Mouse (Mus musculus): ENCODE measurements at regions not wholly inside any gene's neighbourhood (a gene's known extent, or its start where the extent isn't known, plus 50 kb on each side); places are given as distances from the start of the nearest gene placed in this dataset.
A peak's percentile ranks its signal among the peaks of the same experiment; 100 is the strongest.

- H3K36me3 ChIP-seq = no peaks in the 10 kb centered on the region
- H3K27ac ChIP-seq (replicated peaks) = no peak overlapping the region
- no peaks in the 10 kb centered on the region for H3K9me3 ChIP-seq (replicated peaks)
- ATAC-seq (ENCODE audit: insufficient number of reproducible peaks, low FRiP score, low TSS enrichment, low read depth) = no peak
- no peak overlapping the region for H3K4me2 ChIP-seq (replicated peaks)
- H3K27me3 ChIP-seq = no peaks in the 10 kb centered on the region
- no peak overlapping the region for H3K9ac ChIP-seq
- 64% methylated on average over 8 of the region's 8 CpGs for WGBS
- no peak overlapping the region for H3K4me3 ChIP-seq (replicated peaks)
- peaks cover 14% of the 10 kb centered on the region; the same call in 1 of the 2 replicates for H3K4me1 ChIP-seq
Observed at GRCm38 (mm10) chr4:106048797-106049196, 259.1 kb downstream of the Gm12728 start.

DNA sequence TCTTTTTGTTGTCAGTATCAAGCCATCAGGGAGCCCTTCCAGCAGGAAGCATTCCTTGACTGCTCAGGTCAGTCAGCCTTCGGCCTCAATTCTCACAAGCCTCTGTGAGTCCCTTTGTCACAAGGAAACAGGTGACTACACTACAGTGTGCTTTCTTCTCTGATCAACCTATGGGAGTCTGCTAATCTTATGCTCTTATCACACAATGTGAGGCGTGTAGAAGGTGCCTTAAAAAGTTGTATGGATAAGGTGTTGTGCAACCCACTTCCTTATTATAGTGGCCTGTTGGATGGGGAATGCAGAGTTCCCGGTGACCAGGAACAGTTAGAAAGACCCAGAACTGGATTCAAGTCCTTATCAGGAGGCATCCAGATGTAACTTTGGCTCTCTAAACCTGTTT is 260.2 kb downstream of the Gm12728 start:
- H3K4me3 ChIP-seq (replicated peaks) = no peak overlapping the region
- no peak overlapping the region for H3K9ac ChIP-seq
- H3K9me3 ChIP-seq (replicated peaks) = no peaks in the 10 kb centered on the region
- no peak overlapping the region for H3K27ac ChIP-seq (replicated peaks)
- H3K4me2 ChIP-seq (replicated peaks) = no peak overlapping the region
- no peaks in the 10 kb centered on the region for H3K27me3 ChIP-seq
- H3K4me1 ChIP-seq = peaks cover 14% of the 10 kb centered on the region; the same call in 1 of the 2 replicates
- ATAC-seq (ENCODE audit: insufficient number of reproducible peaks, low FRiP score, low TSS enrichment, low read depth) = no peak
- no peaks in the 10 kb centered on the region for H3K36me3 ChIP-seq
- 80% methylated on average over 3 of the region's 3 CpGs for WGBS

GRCm38 (mm10) chr4:106050297-106050696 is 260.6 kb downstream of the Gm12728 start:
- peaks cover 14% of the 10 kb centered on the region; the same call in 1 of the 2 replicates for H3K4me1 ChIP-seq
- no peaks in the 10 kb centered on the region for H3K27me3 ChIP-seq
- H3K9ac ChIP-seq = no peak overlapping the region
- 38% methylated on average over 3 of the region's 3 CpGs for WGBS
- H3K27ac ChIP-seq (replicated peaks) = no peak overlapping the region
- H3K9me3 ChIP-seq (replicated peaks) = no peaks in the 10 kb centered on the region
- H3K4me3 ChIP-seq (replicated peaks) = no peak overlapping the region
- ATAC-seq (ENCODE audit: insufficient number of reproducible peaks, low FRiP score, low TSS enrichment, low read depth) = no peak
- H3K4me2 ChIP-seq (replicated peaks) = no peak overlapping the region
- no peaks in the 10 kb centered on the region for H3K36me3 ChIP-seq

GRCm38 (mm10) chr4:106053496-106053895 is 262.5 kb upstream of the Usp24 start:
- Histone ChIP-seq H3K4me1 (peaks cover 14% of the 10 kb centered on the region; the same call in 1 of the 2 replicates), H3K27ac (replicated peaks) (no peak overlapping the region), H3K9me3 (replicated peaks) (no peaks in the 10 kb centered on the region), H3K27me3 (no peaks in the 10 kb centered on the region), H3K4me2 (replicated peaks) (no peak overlapping the region), H3K36me3 (no peaks in the 10 kb centered on the region), H3K9ac (no peak overlapping the region), H3K4me3 (replicated peaks) (no peak overlapping the region)
- no peak for ATAC-seq (ENCODE audit: insufficient number of reproducible peaks, low FRiP score, low TSS enrichment, low read depth)
- WGBS = 55% methylated on average over 9 of the region's 9 CpGs

GRCm38 (mm10) chr4:106054324-106054723 is 261.7 kb upstream of the Usp24 start:
- no peaks in the 10 kb centered on the region for H3K27me3 ChIP-seq
- no peaks in the 10 kb centered on the region for H3K36me3 ChIP-seq

GRCm38 (mm10) chr4:106062651-106063050 is 253.4 kb upstream of the Usp24 start:
- H3K36me3 ChIP-seq = no peaks in the 10 kb centered on the region
- peaks cover 26% of the 10 kb centered on the region for H3K4me1 ChIP-seq
- 59% methylated on average over 12 of the region's 12 CpGs for WGBS
- no peak overlapping the region for H3K4me3 ChIP-seq (replicated peaks)
- no peak overlapping the region for H3K4me2 ChIP-seq (replicated peaks)
- no peak overlapping the region for H3K9ac ChIP-seq
- ATAC-seq (ENCODE audit: insufficient number of reproducible peaks, low FRiP score, low TSS enrichment, low read depth) = 0 out of 2 replicates have a peak, but pooled peaks have one; percentile 29
- H3K9me3 ChIP-seq (replicated peaks) = no peaks in the 10 kb centered on the region
- H3K27me3 ChIP-seq = no peaks in the 10 kb centered on the region
- H3K27ac ChIP-seq (replicated peaks) = no peak overlapping the region

More at GRCm38 (mm10) chr4:106054324-106054723, 261.7 kb upstream of the Usp24 start:
- 60% methylated on average over 7 of the region's 7 CpGs for WGBS
- H3K4me1 ChIP-seq = peaks cover 14% of the 10 kb centered on the region; the same call in 1 of the 2 replicates
- no peak for ATAC-seq (ENCODE audit: insufficient number of reproducible peaks, low FRiP score, low TSS enrichment, low read depth)
- H3K9me3 ChIP-seq (replicated peaks) = no peaks in the 10 kb centered on the region
- no peak overlapping the region for H3K4me3 ChIP-seq (replicated peaks)
- H3K27ac ChIP-seq (replicated peaks) = no peak overlapping the region
- H3K9ac ChIP-seq = no peak overlapping the region
- no peak overlapping the region for H3K4me2 ChIP-seq (replicated peaks)

DNA sequence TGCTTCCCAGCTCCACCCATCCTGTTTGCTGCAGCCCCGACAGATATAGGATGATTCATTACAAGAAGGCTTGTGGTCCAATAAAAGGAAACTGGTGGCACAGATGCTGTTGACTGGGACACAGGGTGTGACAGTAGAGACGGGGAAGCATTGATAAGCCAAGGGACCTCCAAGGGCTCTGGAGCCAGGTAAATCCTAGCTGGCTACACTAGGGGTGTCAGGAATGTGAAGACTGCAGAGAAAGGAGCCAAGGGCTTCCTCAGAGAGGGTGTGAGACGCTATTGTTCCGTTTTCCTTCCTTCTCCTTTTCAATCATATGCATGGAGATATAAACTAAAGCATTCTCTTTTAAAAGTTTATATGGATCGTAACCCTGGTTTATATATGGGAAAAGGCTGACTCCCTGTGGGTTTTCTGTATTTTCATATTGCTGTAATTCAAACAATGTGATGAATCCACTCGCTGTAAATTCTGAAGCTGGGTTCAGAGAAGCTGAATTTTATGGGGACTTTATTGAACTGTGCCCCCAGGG is 252.1 kb upstream of the Usp24 start:
- 0 out of 2 replicates have a peak overlapping the region, but pooled peaks have one; percentile 17 for H3K27ac ChIP-seq (replicated peaks)
- peaks cover 26% of the 10 kb centered on the region for H3K4me1 ChIP-seq
- ATAC-seq (ENCODE audit: insufficient number of reproducible peaks, low FRiP score, low TSS enrichment, low read depth) = no peak

GRCm38 (mm10) chr4:106067023-106067422 is 249.0 kb upstream of the Usp24 start:
- Histone ChIP-seq H3K27me3 (no peaks in the 10 kb centered on the region), H3K9ac (no peak overlapping the region), H3K36me3 (no peaks in the 10 kb centered on the region), H3K9me3 (replicated peaks) (no peaks in the 10 kb centered on the region), H3K27ac (replicated peaks) (no peak overlapping the region), H3K4me1 (peaks cover 19% of the 10 kb centered on the region), H3K4me3 (replicated peaks) (no peak overlapping the region), H3K4me2 (replicated peaks) (no peak overlapping the region)
- WGBS = 67% methylated on average over 9 of the region's 9 CpGs
- ATAC-seq (ENCODE audit: insufficient number of reproducible peaks, low FRiP score, low TSS enrichment, low read depth) = no peak

More for the DNA sequence above, 252.1 kb upstream of the Usp24 start:
- H3K9ac ChIP-seq = no peak overlapping the region
- H3K4me2 ChIP-seq (replicated peaks) = no peak overlapping the region
- 32% methylated on average over 6 of the region's 6 CpGs for WGBS
- H3K36me3 ChIP-seq = no peaks in the 10 kb centered on the region
- no peak overlapping the region for H3K4me3 ChIP-seq (replicated peaks)
- no peaks in the 10 kb centered on the region for H3K9me3 ChIP-seq (replicated peaks)
- no peaks in the 10 kb centered on the region for H3K27me3 ChIP-seq

- no peak overlapping the region for H3K4me2 ChIP-seq (replicated peaks)
- H3K4me1 ChIP-seq = no peaks in the 10 kb centered on the region
- no peaks in the 10 kb centered on the region for H3K9me3 ChIP-seq (replicated peaks)
- H3K27me3 ChIP-seq = no peaks in the 10 kb centered on the region
- no peak overlapping the region for H3K4me3 ChIP-seq (replicated peaks)
- no peak for ATAC-seq (ENCODE audit: insufficient number of reproducible peaks, low FRiP score, low TSS enrichment, low read depth)
- H3K9ac ChIP-seq = no peak overlapping the region
- H3K36me3 ChIP-seq = no peaks in the 10 kb centered on the region
- no peak overlapping the region for H3K27ac ChIP-seq (replicated peaks)
Observed at GRCm38 (mm10) chr4:106083546-106083945, 232.5 kb upstream of the Usp24 start.

DNA sequence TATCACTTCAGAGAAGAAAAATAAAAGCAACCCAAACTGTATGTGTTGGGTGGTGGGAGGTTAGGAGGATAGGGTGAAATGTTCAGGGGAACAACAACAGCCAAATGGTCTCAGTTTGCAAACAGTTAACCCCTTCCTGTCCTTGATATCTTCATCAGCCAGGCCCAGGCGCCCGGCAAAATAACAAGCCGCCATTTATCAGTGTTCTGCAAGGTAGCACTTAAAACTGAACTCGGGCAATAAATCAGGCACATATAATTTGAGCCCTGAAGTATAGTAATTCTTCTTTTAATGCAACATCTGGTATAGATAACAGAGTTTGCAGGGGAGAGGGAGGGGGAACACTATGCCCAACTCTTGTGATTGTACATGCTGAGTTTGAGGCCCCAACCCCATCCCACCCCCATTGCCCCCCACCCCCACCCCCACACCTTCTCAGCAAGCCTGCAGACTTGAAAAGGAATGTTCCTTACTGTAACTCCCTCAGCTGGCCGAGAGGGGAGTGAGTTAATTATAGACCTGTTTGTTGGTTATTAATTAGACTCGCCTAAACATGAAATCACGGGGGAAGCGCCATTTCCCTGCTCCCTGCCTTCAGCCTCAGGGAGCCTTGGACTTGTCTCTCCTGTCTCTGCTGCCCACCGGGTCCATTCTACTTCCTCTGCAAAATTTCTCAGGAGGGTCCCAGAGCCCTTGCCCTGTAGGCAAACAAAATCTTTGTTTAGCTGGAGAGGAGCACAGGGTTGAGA is 223.9 kb upstream of the Usp24 start:
- Histone ChIP-seq H3K27me3 (no peaks in the 10 kb centered on the region), H3K4me1 (peaks cover 41% of the 10 kb centered on the region), H3K27ac (replicated peaks) (peak overlapping the region; percentile 24; the same call in 1 of the 2 replicates), H3K9me3 (replicated peaks) (no peaks in the 10 kb centered on the region), H3K36me3 (no peaks in the 10 kb centered on the region), H3K4me2 (replicated peaks) (no peak overlapping the region), H3K9ac (no peak overlapping the region), H3K4me3 (replicated peaks) (no peak overlapping the region)
- ATAC-seq (ENCODE audit: insufficient number of reproducible peaks, low FRiP score, low TSS enrichment, low read depth) = no peak
- 25% methylated on average over 9 of the region's 9 CpGs for WGBS

- H3K4me2 ChIP-seq (replicated peaks) = no peak overlapping the region
- no peaks in the 10 kb centered on the region for H3K27me3 ChIP-seq
- 44% methylated on average over 6 of the region's 6 CpGs for WGBS
- no peaks in the 10 kb centered on the region for H3K9me3 ChIP-seq (replicated peaks)
- peak overlapping the region; percentile 24; the same call in 1 of the 2 replicates for H3K27ac ChIP-seq (replicated peaks)
- H3K4me3 ChIP-seq (replicated peaks) = no peak overlapping the region
- no peaks in the 10 kb centered on the region for H3K36me3 ChIP-seq
- H3K9ac ChIP-seq = no peak overlapping the region
- peaks cover 41% of the 10 kb centered on the region for H3K4me1 ChIP-seq
- ATAC-seq (ENCODE audit: insufficient number of reproducible peaks, low FRiP score, low TSS enrichment, low read depth) = no peak
Observed at GRCm38 (mm10) chr4:106092676-106093070, 223.3 kb upstream of the Usp24 start.
